Mouse (Mus musculus): ENCODE results near the gene Gm10377.
"Not testable (repeated sequence)": the region's sequence is repeated elsewhere in the genome, so short reads cannot be mapped to it uniquely, and the experiment has no call there.

The Gm10377 gene

GRCm38 (mm10) chr14:42797887-42798286 lies at the start of gene Gm10377:
Gm10377 (minus strand) TSS chr14:42797987.
- not testable (repeated sequence) for DNase-seq (ENCODE audit: low spot score in 2 of 2)

- DNase-seq (ENCODE audit: low spot score in 2 of 2), result not testable (repeated sequence)
These were observed 29.1 kb downstream of the Gm10377 start, which contains the start of gene Gm3015 for GRCm38 (mm10) chr14:42768721-42769120. Gm3015 (minus strand) TSS chr14:42768821.

Measured in spleen, postnatal 10 days (tissue).